Mouse (Mus musculus) ES-Bruce4 (cell line): ENCODE measurements around the gene Mylpf. TPM values are rescaled to one million over a fixed set of nuclear protein-coding genes. Genes with fewer than 3 reads are reported as not detected.

Experiments used
- H3K27ac ChIP-seq: 2 replicates; pipeline ENCODE4 v1.5.1; 2012; ENCODE audit warnings: low read length, inconsistent platforms; ENCODE audit not compliant: insufficient read depth
- H3K27me3 ChIP-seq: 2 replicates; pipeline ENCODE4 v1.6.1; 2012; ENCODE audit warnings: mild to moderate bottlenecking, low read length, inconsistent platforms; ENCODE audit not compliant: control insufficient read depth, poor library complexity, insufficient read depth, severe bottlenecking
- H3K36me3 ChIP-seq: 2 replicates; pipeline ENCODE4 v1.6.1; 2012; ENCODE audit warnings: inconsistent platforms, mild to moderate bottlenecking, low read length, moderate library complexity; ENCODE audit not compliant: control insufficient read depth, poor library complexity, insufficient read depth, severe bottlenecking
- H3K4me1 ChIP-seq: one replicate; pipeline ENCODE4 v1.8.1; 2011; ENCODE audit warnings: low read length; ENCODE audit not compliant: control insufficient read depth, insufficient read depth
- H3K4me3 ChIP-seq: 2 replicates; pipeline ENCODE4 v1.5.1; 2011; ENCODE audit warnings: low read depth, mild to moderate bottlenecking, low read length
- H3K9ac ChIP-seq: 2 replicates; pipeline ENCODE4 v1.6.1; 2012; ENCODE audit warnings: low read depth, mild to moderate bottlenecking, inconsistent platforms; ENCODE audit not compliant: poor library complexity, severe bottlenecking
- H3K9me3 ChIP-seq: replicated peaks from 2 replicates; pipeline ENCODE4 v1.6.1; 2012; ENCODE audit warnings: mild to moderate bottlenecking, low read length, inconsistent platforms; ENCODE audit not compliant: control insufficient read depth, poor library complexity, insufficient read depth, severe bottlenecking
- CTCF ChIP-seq: IDR thresholded peaks from one replicate; pipeline ENCODE4 v1.8.1; 2011; ENCODE audit warnings: low read depth, low read length
- EP300 ChIP-seq: IDR thresholded peaks from 2 replicates; pipeline ENCODE4 v1.6.1; 2011; ENCODE audit warnings: low read depth, low read length; ENCODE audit not compliant: insufficient read depth
- POLR2A ChIP-seq: IDR thresholded peaks from one replicate; pipeline ENCODE4 v1.8.1; 2011; ENCODE audit warnings: low read length; ENCODE audit not compliant: insufficient read depth
- polyA plus RNA-seq: library from polyadenylated mRNA; stranded (reverse); fragments of >200 nt; gene quantifications from 2 replicates; pipeline ENCODE4 v1.2.4, GENCODE M21; 2011; ENCODE audit warnings: low read depth; ENCODE audit not compliant: missing spikeins, insufficient read depth, insufficient read length

Gene Mylpf
- polyA plus RNA-seq, 1 experiment: 278 TPM

DNA sequence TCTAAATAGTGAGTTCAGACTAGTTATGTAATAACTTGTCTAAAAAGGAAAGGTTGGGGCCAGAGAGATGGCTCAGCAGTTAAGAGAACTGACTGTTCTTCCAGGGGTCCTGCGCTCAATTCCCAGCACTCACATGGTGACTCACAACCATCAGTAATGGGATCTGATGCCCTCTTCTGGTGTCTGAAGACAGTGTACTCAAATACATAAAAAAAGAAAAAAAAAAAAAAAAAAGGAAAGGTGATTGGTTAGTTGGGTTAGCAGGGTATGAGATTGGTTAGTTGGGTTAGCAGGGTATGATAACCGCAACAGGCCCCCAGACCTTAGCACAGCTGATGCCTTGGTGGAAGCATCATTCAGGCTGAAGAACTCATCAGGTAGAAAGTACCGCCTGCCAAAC lies 54.8 kb downstream of the Mylpf start:
- TF ChIP-seq EP300 (no peak), CTCF (no peak), POLR2A (no peak)
- Histone ChIP-seq H3K9me3 (0 out of 2 replicates have a peak, but pooled peaks cover 4% of the 10 kb centered on the region), H3K36me3 (peaks cover 6% of the 10 kb centered on the region; the same call in 1 of the 2 replicates), H3K4me1 (no peaks in the 10 kb centered on the region), H3K27me3 (no peaks in the 10 kb centered on the region), H3K4me3 (no peak overlapping the region), H3K9ac (no peak overlapping the region), H3K27ac (no peak overlapping the region)

Other genes with a start within 250 kb of the Mylpf start
- 42.8 and 53.3 TPM in 2 replicates for gene Cdipt, start 233.0 kb upstream of the Mylpf start, polyA plus RNA-seq
- gene Cdiptos, start 232.8 kb upstream of the Mylpf start, polyA plus RNA-seq: 1.4 and 2.4 TPM in 2 replicates
- 17.9 and 18.8 TPM in 2 replicates for gene Mvp, start 194.3 kb upstream of the Mylpf start, polyA plus RNA-seq
- 22.1 and 26.6 TPM in 2 replicates for gene Pagr1b, start 192.4 kb upstream of the Mylpf start, polyA plus RNA-seq
- gene Pagr1a, start 191.5 kb upstream of the Mylpf start, polyA plus RNA-seq: 12.7 and 27.9 TPM in 2 replicates
- 2.2 and 23.9 TPM in 2 replicates for gene Gm42742, start 187.8 kb upstream of the Mylpf start, polyA plus RNA-seq
- gene Prrt2, start 187.7 kb upstream of the Mylpf start, polyA plus RNA-seq: 3.5 and 6.7 TPM in 2 replicates
- gene Maz, start 181.9 kb upstream of the Mylpf start, polyA plus RNA-seq: 117 and 123 TPM in 2 replicates
- 106 and 109 TPM in 2 replicates for gene Kif22, start 166.4 kb upstream of the Mylpf start, polyA plus RNA-seq
- not detected in 2 replicates for gene Zg16, start 121.6 kb upstream of the Mylpf start, polyA plus RNA-seq
- 1.6 TPM in 2 replicates for gene AI467606, start 117.5 kb upstream of the Mylpf start, polyA plus RNA-seq
- gene Qprt, start 86.7 kb upstream of the Mylpf start, polyA plus RNA-seq: 8.6 and 9.3 TPM in 2 replicates
- gene Spn, start 71.1 kb upstream of the Mylpf start, polyA plus RNA-seq: 1.5 and 2.2 TPM in 2 replicates
- gene Cd2bp2, start 12.8 kb upstream of the Mylpf start, polyA plus RNA-seq: 98.6 and 120 TPM in 2 replicates
- 42.8 and 55.5 TPM in 2 replicates for gene Tbc1d10b, start 422 bp upstream of the Mylpf start, polyA plus RNA-seq
- gene Zfp553, start 24.2 kb downstream of the Mylpf start, polyA plus RNA-seq: 52.1 and 57.0 TPM in 2 replicates
- gene Sept1, start 24.2 kb downstream of the Mylpf start, polyA plus RNA-seq: 210 and 229 TPM in 2 replicates
- 8.2 and 8.7 TPM in 2 replicates for gene Zfp771, start 35.4 kb downstream of the Mylpf start, polyA plus RNA-seq
- gene Dctpp1, start 51.8 kb downstream of the Mylpf start, polyA plus RNA-seq: 133 and 135 TPM in 2 replicates
- gene Sephs2, start 65.2 kb downstream of the Mylpf start, polyA plus RNA-seq: 77.5 and 80.3 TPM in 2 replicates
- gene Itgal, start 87.4 kb downstream of the Mylpf start, polyA plus RNA-seq: 0.55 and 0.81 TPM in 2 replicates
- 7.0 and 7.8 TPM in 2 replicates for gene Zfp768, start 136.7 kb downstream of the Mylpf start, polyA plus RNA-seq
- gene Zfp747, start 167.2 kb downstream of the Mylpf start, polyA plus RNA-seq: 4.2 and 7.5 TPM in 2 replicates
- gene 9130019O22Rik, start 178.3 kb downstream of the Mylpf start, polyA plus RNA-seq: 1.7 and 2.1 TPM in 2 replicates
- gene E430018J23Rik, start 184.7 kb downstream of the Mylpf start, polyA plus RNA-seq: 2.0 and 6.1 TPM in 2 replicates
- 1.4 and 1.9 TPM in 2 replicates for gene Zfp764, start 197.9 kb downstream of the Mylpf start, polyA plus RNA-seq
- gene Zfp688, start 213.2 kb downstream of the Mylpf start, polyA plus RNA-seq: 20.3 and 24.9 TPM in 2 replicates
- 2.7 and 2.8 TPM in 2 replicates for gene Zfp689, start 240.3 kb downstream of the Mylpf start, polyA plus RNA-seq